Mouse (Mus musculus) mouse trophoblast stem cell (cell line): ENCODE data around the gene St6galnac4.

Experiments used
- in situ Hi-C, 2 experiments: fragments of 300-500 bp; cut with MseI, MboI; formaldehyde crosslinking; loops; 2 replicates in 1 of 2; 3 replicates in 1 of 2; pipeline ENCODE4 v1.15.1; 2025

Gene St6galnac4

GRCm38 (mm10) chr2:32586871-32587351, at the start of gene St6galnac4:
St6galnac4 (plus strand) TSS chr2:32587095.
- in situ Hi-C loops = no loop called here

GRCm38 (mm10) chr2:32537360-32537905, 49.5 kb upstream of the St6galnac4 start:
- in situ Hi-C loops = no loop called here

DNA sequence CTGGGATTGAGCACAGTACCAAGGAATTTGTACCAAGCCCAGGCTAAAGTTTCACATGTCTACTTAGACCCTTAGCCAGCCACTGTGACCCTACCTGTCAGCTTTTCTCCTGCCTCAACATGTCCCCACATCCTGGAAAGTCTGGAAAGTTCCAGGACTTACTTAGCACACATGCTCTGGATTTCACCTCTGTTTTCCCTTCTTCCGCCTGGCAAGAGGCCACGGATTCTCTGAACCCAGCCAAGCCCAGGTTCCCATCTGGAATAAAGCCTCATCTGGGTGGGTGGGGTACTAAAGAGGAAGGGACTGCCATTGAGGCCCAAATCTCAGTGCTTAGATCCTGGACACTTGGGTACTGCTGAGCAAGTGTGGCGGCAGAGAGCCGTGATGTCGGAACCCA, 49.0 kb upstream of the St6galnac4 start:
- in situ Hi-C loops = no loop called here

GRCm38 (mm10) chr2:32538461-32538860, 48.4 kb upstream of the St6galnac4 start:
- in situ Hi-C loops = no loop called here

- in situ Hi-C loops = no loop called here
These were observed 47.4 kb upstream of the St6galnac4 start for GRCm38 (mm10) chr2:32539452-32539981.

DNA sequence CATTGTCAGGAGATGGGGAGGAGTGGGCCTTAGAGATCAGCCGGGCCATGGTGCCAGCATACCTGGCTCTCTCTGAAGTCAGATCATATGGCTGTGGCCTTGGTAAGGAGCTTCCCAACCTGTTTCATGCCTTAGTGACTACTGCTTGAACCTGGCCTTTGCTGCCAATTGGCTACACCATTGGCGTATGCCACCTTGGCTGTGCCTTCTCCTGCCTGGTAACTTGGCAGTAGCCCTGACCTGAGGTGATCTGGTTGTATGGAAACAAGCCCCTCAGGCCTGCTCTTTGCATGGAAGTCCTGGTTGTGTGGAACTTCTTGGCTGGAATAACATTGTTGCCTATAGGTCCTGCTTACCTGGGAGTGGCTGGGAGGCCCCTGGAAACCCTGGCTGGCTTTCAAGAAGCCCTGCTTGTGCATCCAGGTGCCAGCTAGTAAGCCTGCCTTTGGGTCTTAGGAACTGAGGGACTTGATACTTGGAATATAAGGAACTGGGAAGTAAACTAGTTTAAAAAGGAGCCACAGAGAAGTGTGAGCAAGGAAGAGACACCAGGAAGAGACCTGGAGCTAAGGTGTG, 45.5 kb upstream of the St6galnac4 start:
- in situ Hi-C loops = no loop called here

DNA sequence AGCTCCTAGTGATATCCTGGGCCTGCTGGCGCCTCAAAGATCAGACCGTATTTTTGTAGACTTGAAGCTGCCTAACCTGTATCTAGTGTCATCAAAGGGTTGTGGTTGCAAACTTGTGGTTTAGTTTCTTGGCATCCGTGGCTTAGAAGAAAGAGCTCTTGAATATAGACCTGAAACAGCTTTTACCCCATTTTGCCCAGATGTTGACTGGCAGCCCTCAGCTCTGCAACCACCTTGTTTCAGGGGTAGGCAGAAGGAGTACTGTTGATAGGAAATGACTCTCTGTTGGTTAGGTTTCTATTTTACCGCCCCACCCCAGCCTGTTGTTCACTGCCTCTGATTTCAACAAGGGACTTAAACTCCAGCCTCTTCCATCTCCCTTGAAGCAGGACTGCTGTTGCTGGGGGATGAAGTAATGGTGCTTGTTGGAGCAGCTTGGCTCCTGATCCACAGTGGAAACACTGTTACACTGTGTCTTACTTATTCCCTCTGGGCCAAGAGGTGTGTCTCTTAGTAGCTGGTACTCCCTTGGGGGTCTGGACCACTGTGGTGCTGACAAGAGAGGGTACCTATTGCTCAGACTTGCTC, 44.8 kb upstream of the St6galnac4 start:
- in situ Hi-C loops = no loop called here

DNA sequence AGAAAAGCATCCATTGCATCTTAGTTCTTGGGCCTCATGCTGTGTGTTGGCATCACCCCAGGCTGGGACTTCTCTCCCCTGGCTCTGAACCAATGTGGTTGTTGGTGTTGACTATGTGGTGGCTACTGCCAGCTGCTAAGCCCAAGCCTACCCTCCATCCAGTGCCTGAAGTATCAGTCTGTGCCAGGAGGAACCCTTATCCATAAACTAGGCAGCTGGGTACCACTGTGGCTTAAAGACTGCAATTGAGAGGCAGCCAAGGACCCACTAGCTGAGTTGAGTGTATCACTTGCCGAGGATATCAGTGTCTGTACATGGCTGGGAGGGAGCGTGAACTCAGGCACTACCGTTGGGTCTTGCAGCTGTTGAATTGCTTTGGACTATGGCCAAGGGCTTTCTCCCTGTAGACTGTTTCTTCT, 43.9 kb upstream of the St6galnac4 start:
- in situ Hi-C loops = no loop called here

- in situ Hi-C loops = no loop called here
These were observed 39.9 kb upstream of the St6galnac4 start for GRCm38 (mm10) chr2:32546951-32547350.

DNA sequence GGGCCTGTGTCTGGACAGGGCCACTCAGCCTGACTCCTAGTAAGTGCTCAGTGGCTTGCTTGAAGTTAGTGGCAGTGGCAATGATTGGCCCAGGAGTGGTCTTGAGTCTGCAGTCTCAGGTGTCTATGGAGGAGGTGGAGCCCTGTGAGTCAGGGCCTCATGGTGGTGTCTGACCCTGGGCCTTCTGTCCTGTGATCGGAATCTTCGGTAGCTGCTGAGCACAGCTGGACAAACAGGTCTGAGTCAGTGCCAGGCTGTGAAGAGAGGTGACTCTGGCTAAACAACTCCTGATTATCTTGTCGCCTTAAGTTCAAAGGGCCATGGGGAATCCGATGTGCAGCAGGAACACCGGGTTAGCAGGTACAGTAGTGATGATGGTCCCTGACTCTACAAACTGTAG, 39.5 kb upstream of the St6galnac4 start:
- in situ Hi-C loops = no loop called here

GRCm38 (mm10) chr2:32547964-32548739, 38.7 kb upstream of the St6galnac4 start:
- in situ Hi-C loops = no loop called here

DNA sequence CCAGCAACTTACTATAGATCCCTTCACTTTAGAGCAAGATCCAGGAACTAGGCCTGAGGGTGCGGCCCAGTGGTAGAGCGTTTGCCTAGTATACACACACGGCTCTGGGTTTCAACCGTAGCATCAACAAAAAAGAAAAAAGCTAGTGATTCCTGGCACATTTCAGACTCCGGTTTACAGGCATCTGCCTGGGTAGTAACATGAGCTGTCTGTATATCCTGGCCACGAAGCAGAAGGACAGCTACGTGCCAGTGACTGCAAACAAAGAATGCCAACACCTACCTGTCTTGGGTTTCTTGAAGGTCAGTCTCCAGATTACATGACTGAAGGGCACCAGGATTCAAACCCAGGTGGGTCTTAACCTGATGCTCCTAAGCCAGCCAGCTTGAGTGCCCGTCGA, 37.7 kb upstream of the St6galnac4 start:
- in situ Hi-C loops = no loop called here

GRCm38 (mm10) chr2:32549764-32550163, 37.1 kb upstream of the St6galnac4 start:
- in situ Hi-C loops = no loop called here

DNA sequence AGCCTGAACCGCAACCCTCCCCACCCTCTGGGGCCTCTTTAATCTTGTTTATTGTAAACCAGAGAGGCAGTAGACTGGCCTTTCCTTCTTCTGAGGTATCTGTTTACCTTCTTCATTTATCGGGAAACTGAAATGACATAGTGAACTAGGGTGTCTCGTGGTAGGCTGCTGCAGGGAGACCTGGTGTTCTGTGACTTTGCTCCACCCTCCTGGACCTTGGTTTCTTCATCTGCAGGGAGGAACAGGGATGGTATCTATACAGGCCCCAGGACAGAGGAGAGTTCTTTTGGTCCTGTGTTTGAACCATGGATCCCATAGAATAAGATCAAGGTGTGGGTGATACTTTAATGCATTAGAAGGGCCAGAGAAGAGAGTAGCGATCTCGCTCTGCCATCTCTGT, 35.7 kb upstream of the St6galnac4 start:
- in situ Hi-C loops = no loop called here

DNA sequence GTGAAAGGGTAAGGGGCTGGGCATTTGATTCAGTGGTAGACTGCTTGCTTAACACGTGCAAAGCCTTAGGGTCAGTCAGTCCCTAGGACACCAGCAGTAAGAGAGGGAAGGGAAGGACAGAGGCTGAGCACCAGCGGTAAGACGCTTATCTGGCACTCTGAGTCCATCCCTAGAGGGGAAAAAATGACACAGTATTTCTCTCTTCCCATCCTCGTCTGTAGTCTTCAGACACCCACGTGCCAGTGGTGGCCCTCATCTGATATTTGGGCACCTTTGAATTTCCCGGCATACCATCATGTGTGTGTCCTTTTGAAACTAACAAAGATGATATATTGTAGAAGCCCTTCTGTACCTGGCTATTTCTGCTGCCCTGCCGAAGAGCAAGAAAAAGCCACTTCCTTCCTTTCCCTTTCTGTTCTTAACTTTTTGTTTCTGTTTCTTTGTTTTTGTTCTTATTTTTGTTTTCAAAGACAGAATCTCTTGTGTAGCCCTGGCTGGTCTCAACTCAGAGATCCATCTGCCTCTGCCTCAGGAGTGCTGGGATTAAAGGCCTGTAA, 33.2 kb upstream of the St6galnac4 start:
- in situ Hi-C loops = no loop called here

DNA sequence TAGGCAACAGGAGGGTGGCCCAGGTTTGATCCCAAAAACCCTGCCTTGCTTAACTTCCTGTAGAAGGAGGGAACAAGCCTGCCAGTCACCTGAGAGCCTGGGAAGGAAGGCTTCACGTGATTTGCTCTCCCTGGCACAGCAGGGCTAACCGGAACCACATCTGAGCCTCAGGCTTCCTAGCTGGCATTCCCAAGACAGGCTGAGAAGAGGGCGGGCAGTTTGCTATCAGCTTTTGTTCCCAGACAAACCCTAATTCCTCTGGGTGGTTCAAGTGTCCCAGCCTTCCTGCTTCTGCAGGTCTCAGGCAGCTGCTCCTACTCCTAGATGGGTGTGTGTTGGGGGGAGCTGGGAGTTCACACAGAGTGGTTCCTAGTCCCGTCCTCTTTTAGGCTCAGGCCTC, 31.4 kb upstream of the St6galnac4 start:
- in situ Hi-C loops = no loop called here

GRCm38 (mm10) chr2:32556019-32556418, 30.9 kb upstream of the St6galnac4 start:
- in situ Hi-C loops = no loop called here

DNA sequence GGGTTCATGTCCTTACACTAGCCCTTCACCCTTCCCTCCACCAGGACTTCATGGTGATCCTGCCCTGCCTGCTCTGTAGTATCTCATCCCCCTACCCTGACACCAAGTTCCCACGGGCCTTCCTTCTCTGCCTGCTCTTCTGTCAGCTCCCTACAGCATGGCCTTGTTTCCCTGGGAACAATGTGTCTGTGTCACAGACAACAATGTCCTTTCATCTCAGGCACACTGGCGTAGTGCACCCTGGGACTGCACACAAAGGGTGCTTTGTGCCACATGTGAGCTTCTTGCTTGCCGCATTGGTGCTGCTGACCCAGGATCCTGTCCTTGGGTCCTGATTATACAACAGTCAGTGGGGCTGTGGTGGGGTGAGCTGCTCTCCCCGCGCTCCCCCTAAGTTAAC, 27.3 kb upstream of the St6galnac4 start:
- in situ Hi-C loops = no loop called here

DNA sequence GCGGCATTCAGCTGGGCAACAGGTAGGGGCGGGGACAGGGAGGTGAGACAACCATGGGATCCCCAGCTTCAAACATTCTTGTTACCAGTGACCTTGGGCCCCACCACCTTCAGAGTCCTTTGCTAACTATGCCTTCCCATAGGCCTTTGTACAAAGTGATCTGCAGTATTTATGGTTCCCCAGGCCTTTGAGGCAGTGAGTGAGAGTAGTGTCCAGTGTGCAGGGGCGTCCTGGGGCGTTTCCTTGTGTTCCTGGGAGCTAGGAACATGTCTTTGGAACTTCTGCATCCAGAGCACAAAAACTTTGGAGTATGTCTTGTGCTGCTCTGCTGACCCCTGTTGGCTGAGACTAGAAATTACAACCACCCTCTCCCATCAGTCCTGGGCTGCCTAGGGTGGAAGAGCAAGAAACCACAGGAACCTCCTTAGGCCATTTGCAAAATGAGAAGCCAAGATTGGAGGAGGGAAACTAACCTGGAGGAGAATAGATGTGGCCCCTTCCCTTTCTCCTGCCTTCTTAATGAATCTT, 20.3 kb upstream of the St6galnac4 start:
- in situ Hi-C loops = loop anchor here (5.0 kb wide), 1 partner anchor 79 kb away; no protein-coding TSS in a partner anchor

- in situ Hi-C loops = loop anchor here (5.0 kb wide), 1 partner anchor 81 kb away; no protein-coding TSS in a partner anchor
These were observed 18.7 kb upstream of the St6galnac4 start for GRCm38 (mm10) chr2:32568149-32568548.

DNA sequence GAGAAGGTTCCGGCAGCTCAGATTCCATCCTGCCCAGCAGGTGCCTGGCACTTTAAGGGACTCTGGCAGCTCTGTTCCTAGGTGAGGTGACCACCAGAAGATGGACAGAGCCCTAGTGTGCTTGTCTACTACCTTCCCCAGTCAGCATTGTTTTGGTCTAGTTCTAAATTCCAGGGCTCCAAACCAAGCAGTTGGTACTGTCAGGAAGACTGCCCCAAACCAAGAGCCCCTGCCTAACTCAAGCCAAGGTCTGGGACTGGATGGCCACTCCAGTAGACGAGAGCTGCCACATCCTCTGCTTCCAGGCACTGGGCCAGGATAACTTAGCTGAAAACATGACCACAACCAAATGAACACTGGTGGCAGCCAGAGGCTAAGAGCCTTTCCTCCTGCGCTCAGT, 18.0 kb upstream of the St6galnac4 start:
- in situ Hi-C loops = loop anchor here (5.0 kb wide), 1 partner anchor 82 kb away; no protein-coding TSS in a partner anchor
